Mouse (Mus musculus): ENCODE results near the gene Tspan17. TPM values are rescaled to one million over a fixed set of nuclear protein-coding genes. Genes with fewer than 3 reads are reported as not detected.
A peak's percentile ranks its signal among the peaks of the same experiment; 100 is the strongest.

The Tspan17 gene
- 72.8 and 74.1 TPM in 2 replicates for polyA plus RNA-seq (2014; fragmentation: Nextera tagmentation; extraction: Ambion mirVana)

DNA sequence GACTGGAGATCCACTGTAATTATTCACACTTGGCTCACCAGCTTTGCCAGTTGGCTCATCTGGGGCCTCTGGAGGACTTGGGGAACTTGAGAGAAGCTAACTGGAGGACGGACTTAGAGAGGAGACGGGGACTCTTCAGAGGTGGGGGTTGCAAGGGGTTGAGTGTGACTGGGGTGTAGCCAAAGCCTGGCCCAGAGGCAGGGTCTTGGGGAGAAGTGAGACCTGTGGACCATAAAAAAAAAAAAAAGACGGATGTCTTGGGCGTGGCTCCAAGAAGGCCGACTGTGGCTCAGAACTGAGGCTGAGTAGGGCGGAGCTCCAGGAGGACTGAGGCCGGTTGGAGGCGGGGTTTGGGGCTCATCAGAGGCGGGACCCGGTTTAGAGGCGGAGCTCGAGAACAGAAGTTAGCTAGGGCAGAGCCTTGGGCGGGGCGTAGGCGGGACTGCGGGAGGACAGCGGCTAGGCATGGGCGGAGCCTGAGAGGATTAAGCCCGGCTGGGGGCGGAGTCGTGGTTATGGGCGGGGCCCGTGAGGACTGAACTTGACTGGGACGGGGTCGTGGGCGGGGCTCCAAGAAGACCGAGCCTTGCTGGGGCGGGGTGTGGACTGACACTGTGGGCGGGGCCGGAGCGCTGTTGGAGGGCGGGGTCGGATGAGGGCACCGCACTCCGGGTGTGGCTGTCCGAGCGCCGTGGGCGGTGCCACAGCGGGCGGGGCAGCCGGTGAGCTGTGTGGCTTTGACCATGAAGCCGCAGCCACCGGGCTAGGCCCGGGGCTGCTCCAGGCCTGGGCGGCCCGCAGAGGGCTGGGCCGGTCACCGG lies at the start of gene Tspan17:
TSS of gene Tspan17 (plus strand) at position 638 of the 821 bp plus-strand sequence.
- 2% methylated on average over 47 of the region's 49 CpGs for WGBS
- Histone ChIP-seq H3K9ac (peak within 1 kb of the TSS; percentile 55), H3K36me3 (replicated peaks; ENCODE audit: control insufficient read depth, insufficient read depth) (no peaks in the 10 kb centered on the region), H3K27ac (no peak within 1 kb of the TSS; the same call in 1 of the 2 replicates), H3K4me1 (replicated peaks; ENCODE audit: control insufficient read depth, insufficient read depth, low read length) (peaks cover 12% of the 10 kb centered on the region; the same call in 1 of the 2 replicates), H3K9me3 (ENCODE audit: control insufficient read depth, low read length) (no peaks in the 10 kb centered on the region), H3K27me3 (ENCODE audit: control insufficient read depth, insufficient read depth, low read length) (peaks cover 24% of the 10 kb centered on the region), H3K4me3 (replicated peaks; ENCODE audit: low read length) (peak within 1 kb of the TSS; percentile 42), H3K4me2 (replicated peaks) (peak within 1 kb of the TSS; percentile 79)
- peak; percentile 84 for ATAC-seq (ENCODE audit: low FRiP score)
- peak; percentile 86 for DNase-seq (ENCODE audit: low spot score)

DNA sequence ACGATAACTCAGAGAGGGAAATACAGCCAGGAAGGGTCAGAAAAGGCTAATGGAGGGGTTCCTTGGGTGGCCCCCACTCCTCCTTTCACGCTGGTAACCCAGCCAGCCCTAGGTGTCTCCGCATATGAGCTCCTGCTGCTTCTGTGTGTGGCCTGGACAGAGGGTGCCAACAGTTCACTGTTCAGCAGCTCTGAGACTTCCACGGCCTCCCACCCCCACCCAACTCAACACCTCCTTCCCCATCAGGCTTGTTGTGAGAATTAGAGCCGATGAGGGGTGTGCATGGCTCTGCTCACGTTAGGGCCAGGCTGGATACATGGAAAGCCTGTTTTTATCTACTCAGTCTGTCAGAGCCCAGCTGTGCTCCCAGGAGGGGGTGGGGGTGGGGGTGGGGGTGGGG lies 43.1 kb upstream of the Tspan17 start:
- Histone ChIP-seq H3K4me1 (replicated peaks; ENCODE audit: control insufficient read depth, insufficient read depth, low read length) (peaks cover 36% of the 10 kb centered on the region), H3K36me3 (replicated peaks; ENCODE audit: control insufficient read depth, insufficient read depth) (peaks cover 21% of the 10 kb centered on the region), H3K27ac (no peak overlapping the region), H3K4me2 (replicated peaks) (peak overlapping the region; percentile 33), H3K9me3 (ENCODE audit: control insufficient read depth, low read length) (no peaks in the 10 kb centered on the region), H3K4me3 (replicated peaks; ENCODE audit: low read length) (no peak overlapping the region), H3K27me3 (ENCODE audit: control insufficient read depth, insufficient read depth, low read length) (peaks cover 3% of the 10 kb centered on the region), H3K9ac (peak overlapping the region; percentile 31)
- 41% methylated on average over 6 of the region's 6 CpGs for WGBS
- ATAC-seq (ENCODE audit: low FRiP score) (no peak), DNase-seq (ENCODE audit: low spot score) (no peak)

DNA sequence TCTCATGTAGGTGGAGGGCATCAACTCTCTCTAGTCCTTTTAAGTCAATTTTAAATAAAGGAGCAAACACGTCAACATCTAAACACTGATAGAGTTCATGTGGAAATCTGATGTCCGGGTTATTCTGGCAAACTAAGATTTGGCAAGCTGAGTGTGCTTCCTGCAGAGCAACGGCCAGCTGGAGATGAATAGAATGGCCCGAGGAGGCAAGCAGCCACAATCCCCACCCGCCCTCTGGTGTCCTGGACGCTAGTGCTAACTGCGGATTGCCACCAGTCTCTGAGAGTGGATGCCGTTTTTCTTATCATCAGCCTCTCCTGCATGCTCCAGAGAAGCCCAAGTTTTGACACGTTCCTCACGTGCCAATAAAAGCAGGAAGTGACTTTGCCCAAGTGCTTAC lies 42.3 kb upstream of the Tspan17 start:
- no peak overlapping the region for H3K27ac ChIP-seq
- peaks cover 10% of the 10 kb centered on the region for H3K27me3 ChIP-seq (ENCODE audit: control insufficient read depth, insufficient read depth, low read length)
- no peaks in the 10 kb centered on the region for H3K9me3 ChIP-seq (ENCODE audit: control insufficient read depth, low read length)
- peak overlapping the region; percentile 71 for H3K4me2 ChIP-seq (replicated peaks)
- H3K36me3 ChIP-seq (replicated peaks; ENCODE audit: control insufficient read depth, insufficient read depth): peaks cover 17% of the 10 kb centered on the region; the same call in 1 of the 2 replicates
- ATAC-seq (ENCODE audit: low FRiP score) (no peak), DNase-seq (ENCODE audit: low spot score) (no peak)
- H3K4me1 ChIP-seq (replicated peaks; ENCODE audit: control insufficient read depth, insufficient read depth, low read length): peaks cover 36% of the 10 kb centered on the region
- 0 out of 2 replicates have a peak overlapping the region, but pooled peaks have one; percentile 21 for H3K9ac ChIP-seq
- no peak overlapping the region for H3K4me3 ChIP-seq (replicated peaks; ENCODE audit: low read length)
- WGBS: 30% methylated on average over 10 of the region's 10 CpGs

DNA sequence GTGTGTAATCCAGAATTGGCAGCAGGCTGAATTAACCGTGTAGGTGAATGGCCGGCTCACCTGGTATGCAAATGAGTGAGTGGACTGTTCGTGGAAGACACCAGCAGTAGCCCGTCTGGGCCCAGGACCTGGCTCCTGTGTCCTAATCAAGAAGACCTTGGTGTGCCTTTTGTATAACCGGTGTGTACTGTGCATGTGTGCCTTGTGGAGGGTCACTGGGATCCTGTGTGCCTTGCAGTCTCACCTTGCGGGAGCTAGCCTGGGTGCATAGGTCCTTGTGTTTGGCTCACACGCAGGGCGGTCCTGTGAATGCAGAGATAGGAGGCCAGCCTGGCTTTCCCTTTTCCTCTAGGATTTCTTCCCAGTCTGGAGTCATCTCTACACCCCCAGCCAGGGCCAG lies 41.0 kb upstream of the Tspan17 start:
- Histone ChIP-seq H3K4me2 (replicated peaks) (peak overlapping the region; percentile 71), H3K9ac (peak overlapping the region; percentile 85), H3K4me1 (replicated peaks; ENCODE audit: control insufficient read depth, insufficient read depth, low read length) (peaks cover 36% of the 10 kb centered on the region), H3K9me3 (ENCODE audit: control insufficient read depth, low read length) (no peaks in the 10 kb centered on the region), H3K4me3 (replicated peaks; ENCODE audit: low read length) (peak overlapping the region; percentile 74), H3K27ac (peak overlapping the region; percentile 89), H3K27me3 (ENCODE audit: control insufficient read depth, insufficient read depth, low read length) (peaks cover 12% of the 10 kb centered on the region), H3K36me3 (replicated peaks; ENCODE audit: control insufficient read depth, insufficient read depth) (peaks cover 14% of the 10 kb centered on the region; the same call in 1 of the 2 replicates)
- ATAC-seq (ENCODE audit: low FRiP score): no peak
- DNase-seq (ENCODE audit: low spot score): no peak
- WGBS: 78% methylated on average over 8 of the region's 8 CpGs

DNA sequence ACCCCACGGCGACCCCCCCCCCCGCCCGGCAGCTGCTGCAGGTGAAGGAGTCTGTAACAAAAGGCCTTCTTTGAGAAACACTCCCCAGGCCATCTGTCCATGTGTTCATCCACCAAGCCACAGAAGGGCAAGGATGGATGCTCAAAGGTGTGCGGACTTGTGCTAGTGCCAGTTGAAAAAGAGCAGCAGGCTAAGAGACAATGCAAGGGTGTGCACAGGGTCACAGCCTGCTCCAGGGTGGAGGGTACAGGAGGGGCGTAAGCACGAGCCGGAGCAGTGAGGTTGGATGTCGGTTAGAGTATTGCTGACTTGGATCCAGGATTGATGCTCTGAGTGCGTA lies 40.5 kb upstream of the Tspan17 start:
- H3K36me3 ChIP-seq (replicated peaks; ENCODE audit: control insufficient read depth, insufficient read depth): peaks cover 14% of the 10 kb centered on the region; the same call in 1 of the 2 replicates
- H3K27me3 ChIP-seq (ENCODE audit: control insufficient read depth, insufficient read depth, low read length): peaks cover 12% of the 10 kb centered on the region
- WGBS: 21% methylated on average over 10 of the region's 10 CpGs
- H3K9me3 ChIP-seq (ENCODE audit: control insufficient read depth, low read length): no peaks in the 10 kb centered on the region
- peak overlapping the region; percentile 89 for H3K27ac ChIP-seq
- no peak for DNase-seq (ENCODE audit: low spot score)
- peak overlapping the region; percentile 74 for H3K4me3 ChIP-seq (replicated peaks; ENCODE audit: low read length)
- H3K4me1 ChIP-seq (replicated peaks; ENCODE audit: control insufficient read depth, insufficient read depth, low read length): peaks cover 36% of the 10 kb centered on the region
- H3K9ac ChIP-seq: peak overlapping the region; percentile 85
- peak overlapping the region; percentile 71 for H3K4me2 ChIP-seq (replicated peaks)
- ATAC-seq (ENCODE audit: low FRiP score): peak; percentile 29; the same call in 1 of the 2 replicates

DNA sequence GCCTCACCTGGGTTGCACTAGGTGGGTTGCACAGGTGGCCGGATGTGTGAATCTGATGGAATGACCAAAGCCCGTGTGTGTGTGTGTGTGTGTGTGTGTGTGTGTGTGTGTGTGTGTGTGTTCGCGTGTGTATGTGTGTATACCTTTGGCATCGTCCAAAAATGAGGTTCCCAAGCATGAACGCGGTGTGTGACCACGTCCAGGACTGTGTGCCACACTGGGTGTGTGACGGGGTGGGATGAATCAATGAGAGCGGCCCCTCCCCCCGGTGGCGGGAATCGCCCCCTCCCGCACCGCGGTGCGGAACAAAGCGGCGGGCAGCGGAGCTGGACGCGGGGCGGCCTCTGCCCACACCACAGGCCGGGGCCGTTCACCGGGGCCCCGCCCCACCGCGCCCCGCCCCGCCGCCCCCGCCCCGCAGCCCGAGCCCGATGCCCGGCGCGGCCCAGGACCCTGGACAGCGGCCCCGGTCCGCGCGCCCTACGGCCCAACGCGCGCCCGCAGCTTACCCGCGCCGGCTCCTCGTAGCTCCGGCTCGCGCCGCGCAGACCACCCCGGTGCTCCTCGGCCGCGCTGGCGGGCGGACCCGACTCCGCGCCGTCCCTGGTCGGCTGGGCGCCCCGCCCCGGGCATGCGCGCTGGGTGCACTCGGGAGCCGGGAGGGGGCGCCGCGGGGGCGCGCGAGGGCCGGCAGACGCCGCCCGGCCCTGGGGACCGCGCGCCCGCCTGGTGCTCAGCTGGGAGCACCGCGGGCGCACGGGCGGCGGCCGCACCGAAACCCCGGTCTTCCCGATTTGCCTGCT lies 39.9 kb upstream of the Tspan17 start:
- peak overlapping the region; percentile 89 for H3K27ac ChIP-seq
- peak overlapping the region; percentile 85 for H3K9ac ChIP-seq
- H3K4me3 ChIP-seq (replicated peaks; ENCODE audit: low read length): peak overlapping the region; percentile 74
- peaks cover 42% of the 10 kb centered on the region for H3K4me1 ChIP-seq (replicated peaks; ENCODE audit: control insufficient read depth, insufficient read depth, low read length)
- H3K4me2 ChIP-seq (replicated peaks): peak overlapping the region; percentile 71
- ATAC-seq (ENCODE audit: low FRiP score) (peak; percentile 81), DNase-seq (ENCODE audit: low spot score) (peak; percentile 83)
- whole genome bisulfite sequencing: under 1% methylated on average over 85 of the region's 100 CpGs
- H3K27me3 ChIP-seq (ENCODE audit: control insufficient read depth, insufficient read depth, low read length): peaks cover 12% of the 10 kb centered on the region
- H3K9me3 ChIP-seq (ENCODE audit: control insufficient read depth, low read length): no peaks in the 10 kb centered on the region
- peaks cover 9% of the 10 kb centered on the region; the same call in 1 of the 2 replicates for H3K36me3 ChIP-seq (replicated peaks; ENCODE audit: control insufficient read depth, insufficient read depth)

DNA sequence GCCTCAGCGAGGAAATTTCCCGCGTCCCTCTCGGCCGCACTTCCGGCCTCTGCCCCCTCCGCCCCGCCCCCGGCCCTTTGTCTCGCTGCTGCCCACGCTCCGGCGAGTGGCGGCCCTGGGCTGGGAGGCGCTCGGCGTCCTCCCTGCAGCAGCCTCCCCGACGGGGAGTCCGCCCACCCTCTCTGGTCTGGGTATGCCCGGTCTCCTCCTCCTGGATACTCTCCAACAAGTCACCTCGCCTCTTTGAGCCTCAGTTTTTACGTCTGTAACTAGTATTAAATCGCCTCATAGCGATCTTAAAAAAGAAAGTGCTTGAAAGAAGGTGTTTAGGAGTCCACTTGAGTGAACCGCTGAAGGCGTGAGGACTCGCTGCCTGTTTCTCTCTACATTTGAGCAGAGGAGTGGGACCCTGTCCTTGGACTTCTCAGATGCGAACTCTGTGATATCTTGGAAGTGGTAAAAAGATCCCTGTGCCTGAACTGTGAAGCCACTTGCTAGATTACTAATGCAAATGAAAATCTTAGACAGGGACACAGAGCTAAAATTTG lies 39.2 kb upstream of the Tspan17 start, which contains the start of gene Gprin1:
TSS of gene Gprin1 (minus strand) at position 11 of the 548 bp plus-strand sequence.
- Histone ChIP-seq H3K27ac (peak within 1 kb of the TSS; percentile 89), H3K36me3 (replicated peaks; ENCODE audit: control insufficient read depth, insufficient read depth) (peaks cover 8% of the 10 kb centered on the region; the same call in 1 of the 2 replicates), H3K4me1 (replicated peaks; ENCODE audit: control insufficient read depth, insufficient read depth, low read length) (peaks cover 42% of the 10 kb centered on the region), H3K9ac (peak within 1 kb of the TSS; percentile 85), H3K27me3 (ENCODE audit: control insufficient read depth, insufficient read depth, low read length) (peaks cover 12% of the 10 kb centered on the region), H3K4me3 (replicated peaks; ENCODE audit: low read length) (peak within 1 kb of the TSS; percentile 74), H3K9me3 (ENCODE audit: control insufficient read depth, low read length) (no peaks in the 10 kb centered on the region), H3K4me2 (replicated peaks) (peak within 1 kb of the TSS; percentile 71)
- DNase-seq (ENCODE audit: low spot score) (no peak), ATAC-seq (ENCODE audit: low FRiP score) (peak; percentile 48)
- 3% methylated on average over 29 of the region's 29 CpGs for whole genome bisulfite sequencing

DNA sequence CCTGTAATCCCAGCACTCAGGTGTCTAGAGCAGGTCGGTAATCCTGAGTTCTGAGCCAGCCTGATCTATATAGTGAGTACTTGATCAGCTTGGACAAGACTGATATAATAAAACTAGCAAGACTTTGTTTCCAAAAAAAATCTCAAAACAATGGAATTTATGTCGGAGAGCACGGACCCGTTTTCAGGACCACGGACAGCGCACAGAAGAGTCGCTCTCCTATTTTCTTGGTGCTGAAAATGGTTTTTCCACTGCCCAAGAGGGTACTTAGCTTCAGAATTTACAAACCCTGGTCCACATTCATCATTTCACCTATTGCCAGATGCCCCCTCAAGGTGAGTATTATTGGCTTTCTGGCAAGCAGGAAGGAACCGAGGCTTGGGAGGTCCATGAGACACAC lies 38.5 kb upstream of the Tspan17 start:
- WGBS: 4% methylated on average over 8 of the region's 8 CpGs
- Histone ChIP-seq H3K4me3 (replicated peaks; ENCODE audit: low read length) (no peak overlapping the region), H3K4me1 (replicated peaks; ENCODE audit: control insufficient read depth, insufficient read depth, low read length) (peaks cover 45% of the 10 kb centered on the region), H3K9ac (no peak overlapping the region), H3K36me3 (replicated peaks; ENCODE audit: control insufficient read depth, insufficient read depth) (peaks cover 8% of the 10 kb centered on the region; the same call in 1 of the 2 replicates), H3K27me3 (ENCODE audit: control insufficient read depth, insufficient read depth, low read length) (peaks cover 16% of the 10 kb centered on the region), H3K9me3 (ENCODE audit: control insufficient read depth, low read length) (no peaks in the 10 kb centered on the region), H3K27ac (no peak overlapping the region), H3K4me2 (replicated peaks) (peak overlapping the region; percentile 71)
- ATAC-seq (ENCODE audit: low FRiP score): no peak
- peak; percentile 42 for DNase-seq (ENCODE audit: low spot score)
